Mouse (Mus musculus): ENCODE data around the gene Sdk1. TPM values are rescaled to one million over a fixed set of nuclear protein-coding genes. Genes with fewer than 3 reads are reported as not detected.

Sdk1 gene
- polyA plus RNA-seq, 1 experiment from 2014 or later: 2.0 TPM

- H3K4me3 ChIP-seq (replicated peaks): no peak overlapping the region
- ATAC-seq (ENCODE audit: insufficient number of reproducible peaks, insufficient read depth, low FRiP score, low TSS enrichment, low read depth): no peak
- H3K27ac ChIP-seq: no peak overlapping the region
- no peaks in the 10 kb centered on the region for H3K9me3 ChIP-seq
- H3K4me2 ChIP-seq: no peak overlapping the region
- no peaks in the 10 kb centered on the region for H3K27me3 ChIP-seq
- no peaks in the 10 kb centered on the region for H3K36me3 ChIP-seq
- 80% methylated on average over 2 of the region's 2 CpGs for WGBS
- H3K9ac ChIP-seq (replicated peaks): no peak overlapping the region
- peaks cover 6% of the 10 kb centered on the region; the same call in 1 of the 2 replicates for H3K4me1 ChIP-seq (replicated peaks)
Observed at GRCm38 (mm10) chr5:141463417-141463816, 222.1 kb downstream of the Sdk1 start.

DNA sequence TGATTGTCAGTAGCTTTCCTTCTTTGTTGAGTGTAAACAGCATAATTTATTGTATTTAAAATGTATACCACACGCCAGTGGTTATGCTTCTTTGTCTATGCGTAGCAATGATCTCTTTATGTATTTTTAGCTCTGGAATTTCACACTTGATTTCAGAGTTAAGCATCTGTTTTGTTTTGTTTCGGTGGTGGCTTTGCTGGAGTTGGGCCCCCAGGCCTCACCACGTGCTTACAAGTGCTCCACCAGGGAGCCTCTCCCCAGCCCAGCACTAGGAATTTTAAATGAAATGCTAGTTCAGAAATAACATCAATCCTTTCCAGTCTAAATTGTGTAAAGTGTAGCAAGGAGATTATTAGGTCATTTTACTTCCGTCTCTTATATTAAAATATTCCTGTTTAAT is 227.5 kb downstream of the Sdk1 start:
- H3K27ac ChIP-seq: no peak overlapping the region
- peaks cover 12% of the 10 kb centered on the region for H3K4me1 ChIP-seq (replicated peaks)
- H3K4me2 ChIP-seq: no peak overlapping the region
- no peak overlapping the region for H3K9ac ChIP-seq (replicated peaks)
- no peak for ATAC-seq (ENCODE audit: insufficient number of reproducible peaks, insufficient read depth, low FRiP score, low TSS enrichment, low read depth)
- H3K4me3 ChIP-seq (replicated peaks): no peak overlapping the region
- H3K9me3 ChIP-seq: no peaks in the 10 kb centered on the region
- 37% methylated on average over 5 of the region's 5 CpGs for WGBS
- H3K27me3 ChIP-seq: no peaks in the 10 kb centered on the region
- H3K36me3 ChIP-seq: no peaks in the 10 kb centered on the region

- WGBS: 67% methylated on average over 6 of the region's 6 CpGs
- Histone ChIP-seq H3K4me1 (replicated peaks) (no peaks in the 10 kb centered on the region), H3K27me3 (0 out of 2 replicates have a peak, but pooled peaks cover 3% of the 10 kb centered on the region), H3K9ac (replicated peaks) (no peak overlapping the region), H3K36me3 (no peaks in the 10 kb centered on the region), H3K4me3 (replicated peaks) (no peak overlapping the region), H3K27ac (no peak overlapping the region), H3K4me2 (no peak overlapping the region), H3K9me3 (no peaks in the 10 kb centered on the region)
- no peak for ATAC-seq (ENCODE audit: insufficient number of reproducible peaks, insufficient read depth, low FRiP score, low TSS enrichment, low read depth)
Observed at GRCm38 (mm10) chr5:141505281-141505680, 264.0 kb downstream of the Sdk1 start.

DNA sequence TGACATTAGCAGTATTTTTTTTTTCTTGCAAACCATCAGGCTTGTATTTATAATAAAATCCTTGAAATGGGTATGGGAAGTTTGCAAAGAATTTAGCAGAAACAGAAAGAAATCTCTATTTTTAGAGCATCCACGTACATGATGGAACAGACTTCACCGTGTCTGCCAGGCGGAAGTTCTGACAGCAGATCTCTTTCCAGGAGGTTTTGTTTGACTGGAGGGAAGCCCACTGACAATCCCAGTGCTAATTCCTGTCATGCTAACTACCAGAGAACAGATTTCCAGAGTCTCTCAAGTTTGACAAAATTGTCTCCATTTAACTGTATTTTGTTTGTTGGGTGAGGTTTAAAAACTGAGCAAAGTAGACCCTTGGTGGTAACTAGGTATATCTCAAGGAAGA is 265.1 kb downstream of the Sdk1 start:
- H3K9me3 ChIP-seq: no peaks in the 10 kb centered on the region
- no peak overlapping the region for H3K27ac ChIP-seq
- H3K36me3 ChIP-seq: no peaks in the 10 kb centered on the region
- H3K9ac ChIP-seq (replicated peaks): no peak overlapping the region
- no peak overlapping the region for H3K4me3 ChIP-seq (replicated peaks)
- 95% methylated on average over 3 of the region's 3 CpGs for WGBS
- H3K4me2 ChIP-seq: no peak overlapping the region
- no peak for ATAC-seq (ENCODE audit: insufficient number of reproducible peaks, insufficient read depth, low FRiP score, low TSS enrichment, low read depth)
- H3K27me3 ChIP-seq: 0 out of 2 replicates have a peak, but pooled peaks cover 3% of the 10 kb centered on the region
- no peaks in the 10 kb centered on the region for H3K4me1 ChIP-seq (replicated peaks)

- Histone ChIP-seq H3K4me3 (replicated peaks) (no peak overlapping the region), H3K27me3 (peaks cover 3% of the 10 kb centered on the region; the same call in 1 of the 2 replicates), H3K36me3 (no peaks in the 10 kb centered on the region), H3K9ac (replicated peaks) (no peak overlapping the region), H3K9me3 (no peaks in the 10 kb centered on the region), H3K4me1 (replicated peaks) (peaks cover 16% of the 10 kb centered on the region), H3K4me2 (no peak overlapping the region), H3K27ac (no peak overlapping the region)
- 27% methylated on average over 13 of the region's 13 CpGs for WGBS
- no peak for ATAC-seq (ENCODE audit: insufficient number of reproducible peaks, insufficient read depth, low FRiP score, low TSS enrichment, low read depth)
Observed at GRCm38 (mm10) chr5:141524801-141525715, 283.8 kb downstream of the Sdk1 start.

DNA sequence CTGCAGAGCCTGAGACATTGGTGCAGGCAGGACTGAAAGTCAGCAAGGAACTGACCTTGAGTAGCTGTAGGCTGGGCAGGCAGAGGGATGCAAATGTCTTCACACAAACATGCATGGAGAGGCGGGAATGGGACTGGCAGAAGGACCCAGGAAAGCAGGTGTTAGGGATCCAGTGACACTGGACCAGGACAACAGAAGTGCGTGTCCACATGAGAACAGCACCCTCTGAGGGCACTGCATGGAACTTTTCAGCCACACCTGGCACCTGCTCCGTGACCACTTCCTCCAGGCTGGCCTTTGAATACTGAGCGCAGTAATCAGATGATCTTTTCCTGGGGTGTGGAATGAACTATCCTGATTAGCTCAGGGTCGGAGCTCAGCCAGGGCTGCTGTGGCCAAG is 298.9 kb downstream of the Sdk1 start:
- Histone ChIP-seq H3K27me3 (no peaks in the 10 kb centered on the region), H3K27ac (no peak overlapping the region), H3K36me3 (no peaks in the 10 kb centered on the region), H3K9me3 (no peaks in the 10 kb centered on the region), H3K4me3 (replicated peaks) (no peak overlapping the region), H3K4me2 (no peak overlapping the region), H3K4me1 (replicated peaks) (peaks cover 16% of the 10 kb centered on the region), H3K9ac (replicated peaks) (no peak overlapping the region)
- WGBS: 58% methylated on average over 5 of the region's 5 CpGs
- no peak for ATAC-seq (ENCODE audit: insufficient number of reproducible peaks, insufficient read depth, low FRiP score, low TSS enrichment, low read depth)

- no peak overlapping the region for H3K27ac ChIP-seq
- WGBS: 24% methylated on average over 8 of the region's 8 CpGs
Observed at GRCm38 (mm10) chr5:141542890-141543666, 301.8 kb downstream of the Sdk1 start.

DNA sequence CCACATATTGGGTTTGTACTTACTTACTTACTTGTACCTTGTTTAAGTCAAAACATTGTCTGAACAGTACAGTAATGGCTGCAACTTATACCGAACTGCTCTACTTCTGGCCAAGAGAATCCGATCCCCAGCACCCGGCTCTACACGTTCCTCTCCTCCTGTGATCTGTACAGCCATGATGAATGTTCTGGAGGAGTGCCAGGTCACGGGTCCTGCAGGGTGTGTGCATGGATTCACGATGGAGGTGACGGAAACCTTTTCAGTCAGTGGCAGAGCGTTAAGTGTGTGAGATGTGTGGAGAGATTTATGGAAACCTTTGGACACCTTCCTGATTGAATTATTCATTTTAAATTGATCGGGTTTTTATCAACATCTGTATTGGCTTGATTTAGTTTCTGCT is 312.2 kb downstream of the Sdk1 start:
- no peak overlapping the region for H3K9ac ChIP-seq (replicated peaks)
- peaks cover 7% of the 10 kb centered on the region for H3K4me1 ChIP-seq (replicated peaks)
- no peaks in the 10 kb centered on the region for H3K36me3 ChIP-seq
- 58% methylated on average over 9 of the region's 9 CpGs for WGBS
- H3K27me3 ChIP-seq: no peaks in the 10 kb centered on the region
- H3K4me3 ChIP-seq (replicated peaks): no peak overlapping the region
- no peak overlapping the region for H3K27ac ChIP-seq
- H3K4me2 ChIP-seq: no peak overlapping the region
- ATAC-seq (ENCODE audit: insufficient number of reproducible peaks, insufficient read depth, low FRiP score, low TSS enrichment, low read depth): no peak
- no peaks in the 10 kb centered on the region for H3K9me3 ChIP-seq

More at GRCm38 (mm10) chr5:141542890-141543666, 301.8 kb downstream of the Sdk1 start:
- peaks cover 36% of the 10 kb centered on the region for H3K4me1 ChIP-seq (replicated peaks)
- H3K9me3 ChIP-seq: no peaks in the 10 kb centered on the region
- no peaks in the 10 kb centered on the region for H3K27me3 ChIP-seq
- H3K4me3 ChIP-seq (replicated peaks): no peak overlapping the region
- H3K9ac ChIP-seq (replicated peaks): no peak overlapping the region
- H3K4me2 ChIP-seq: no peak overlapping the region
- no peak for ATAC-seq (ENCODE audit: insufficient number of reproducible peaks, insufficient read depth, low FRiP score, low TSS enrichment, low read depth)
- no peaks in the 10 kb centered on the region for H3K36me3 ChIP-seq

DNA sequence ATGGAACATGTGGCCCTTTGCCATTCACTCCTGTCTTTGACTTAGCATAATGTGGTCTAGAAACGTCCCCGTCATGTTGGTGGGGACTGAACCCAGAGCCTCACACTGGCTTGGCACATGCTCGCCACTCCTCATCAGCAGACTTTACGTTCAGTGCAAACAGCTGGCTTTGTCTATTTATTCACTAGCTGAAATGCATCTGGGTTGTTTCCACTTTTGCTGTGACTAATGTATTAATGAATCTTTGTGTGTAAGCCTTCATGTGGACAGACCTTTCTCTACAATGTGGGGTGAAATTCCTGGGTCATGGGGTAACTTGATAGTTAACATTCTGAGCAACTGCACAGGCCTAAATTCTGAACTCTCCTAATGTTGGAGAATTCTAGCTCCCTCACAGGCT is 317.4 kb downstream of the Sdk1 start:
- WGBS: 56% methylated on average over 4 of the region's 4 CpGs
- no peak overlapping the region for H3K9ac ChIP-seq (replicated peaks)
- H3K4me2 ChIP-seq: no peak overlapping the region
- H3K27ac ChIP-seq: no peak overlapping the region
- H3K4me3 ChIP-seq (replicated peaks): no peak overlapping the region
- H3K4me1 ChIP-seq (replicated peaks): peaks cover 11% of the 10 kb centered on the region
- ATAC-seq (ENCODE audit: insufficient number of reproducible peaks, insufficient read depth, low FRiP score, low TSS enrichment, low read depth): no peak
- H3K27me3 ChIP-seq: no peaks in the 10 kb centered on the region
- no peaks in the 10 kb centered on the region for H3K36me3 ChIP-seq
- no peaks in the 10 kb centered on the region for H3K9me3 ChIP-seq

GRCm38 (mm10) chr5:141560325-141560724 is 319.0 kb downstream of the Sdk1 start:
- Histone ChIP-seq H3K27me3 (no peaks in the 10 kb centered on the region), H3K4me2 (no peak overlapping the region), H3K4me3 (replicated peaks) (no peak overlapping the region), H3K9me3 (peaks cover 3% of the 10 kb centered on the region; the same call in 1 of the 2 replicates), H3K27ac (no peak overlapping the region), H3K9ac (replicated peaks) (no peak overlapping the region), H3K4me1 (replicated peaks) (peaks cover 11% of the 10 kb centered on the region), H3K36me3 (no peaks in the 10 kb centered on the region)
- ATAC-seq (ENCODE audit: insufficient number of reproducible peaks, insufficient read depth, low FRiP score, low TSS enrichment, low read depth): no peak
- WGBS: 62% methylated on average over 5 of the region's 5 CpGs

DNA sequence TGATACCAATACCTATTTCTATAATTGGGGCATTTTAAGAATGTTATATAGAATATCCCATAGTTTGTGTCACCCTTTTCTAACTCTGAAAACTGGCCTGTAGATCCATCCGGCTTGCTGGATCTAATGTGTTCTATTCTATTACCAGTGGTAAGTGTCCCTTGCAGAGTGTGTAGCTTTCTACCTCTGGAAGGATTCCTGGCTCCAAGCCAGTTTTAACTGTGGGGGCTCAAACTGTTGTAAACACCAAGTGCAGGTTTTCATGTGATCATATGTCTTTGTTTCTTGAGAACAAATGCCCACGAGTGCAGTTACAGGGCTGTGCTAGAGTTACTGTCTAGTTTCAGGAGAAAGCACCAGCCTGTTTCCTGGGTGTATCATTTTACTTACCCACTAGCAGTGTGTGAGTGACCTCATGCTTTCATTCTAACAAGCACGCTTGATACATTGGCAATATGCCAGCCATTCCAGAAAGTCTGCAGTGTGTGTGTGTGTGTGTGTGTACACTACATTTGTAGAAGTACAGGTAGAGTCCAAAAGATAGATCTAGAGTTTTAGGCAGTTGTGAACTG is 320.8 kb downstream of the Sdk1 start:
- no peaks in the 10 kb centered on the region for H3K36me3 ChIP-seq
- no peak overlapping the region for H3K9ac ChIP-seq (replicated peaks)
- no peaks in the 10 kb centered on the region for H3K27me3 ChIP-seq
- peaks cover 3% of the 10 kb centered on the region; the same call in 1 of the 2 replicates for H3K9me3 ChIP-seq
- WGBS: 32% methylated on average over 3 of the region's 3 CpGs
- no peak overlapping the region for H3K4me3 ChIP-seq (replicated peaks)
- H3K4me1 ChIP-seq (replicated peaks): peaks cover 11% of the 10 kb centered on the region
- H3K4me2 ChIP-seq: no peak overlapping the region
- H3K27ac ChIP-seq: 0 out of 2 replicates have a peak overlapping the region, but pooled peaks have one; percentile 50
- ATAC-seq (ENCODE audit: insufficient number of reproducible peaks, insufficient read depth, low FRiP score, low TSS enrichment, low read depth): peak; percentile 63

Measured in limb, embryonic 12.5 days (tissue).